Mouse (Mus musculus): ENCODE data around the gene Rpl34. TPM values are rescaled to one million over a fixed set of nuclear protein-coding genes. Genes with fewer than 3 reads are reported as not detected.
A peak's percentile ranks its signal among the peaks of the same experiment; 100 is the strongest.

The Rpl34 gene
- 756 and 816 TPM in 2 replicates for polyA plus RNA-seq (2016; fragmentation: Nextera tagmentation; extraction: Ambion mirVana)

GRCm38 (mm10) chr3:130730189-130730653 lies at the start of gene Rpl34:
Rpl34 (minus strand) TSS chr3:130730398.
- Histone ChIP-seq H3K4me3 (peak within 1 kb of the TSS; percentile 96), H3K4me2 (peak within 1 kb of the TSS; percentile 77), H3K4me1 (peaks cover 27% of the 10 kb centered on the region), H3K27ac (peak within 1 kb of the TSS; percentile 87), H3K36me3 (peaks cover 41% of the 10 kb centered on the region), H3K27me3 (replicated peaks) (peaks cover 12% of the 10 kb centered on the region; the same call in 1 of the 2 replicates), H3K9me3 (replicated peaks) (no peaks in the 10 kb centered on the region), H3K9ac (peak within 1 kb of the TSS; percentile 96)
- under 1% methylated on average over 45 of the region's 45 CpGs for WGBS (ENCODE audit: insufficient replicate concordance)
- peak; percentile 99 for ATAC-seq

- H3K9me3 ChIP-seq (replicated peaks), result no peaks in the 10 kb centered on the region
- WGBS (ENCODE audit: insufficient replicate concordance), result 33% methylated on average over 3 of the region's 3 CpGs
- H3K36me3 ChIP-seq, result no peaks in the 10 kb centered on the region
- ATAC-seq, result peak; percentile 62; the same call in 1 of the 2 replicates
- H3K4me1 ChIP-seq, result no peaks in the 10 kb centered on the region
- H3K9ac ChIP-seq, result no peak overlapping the region
- H3K4me3 ChIP-seq, result no peak overlapping the region
- H3K4me2 ChIP-seq, result no peak overlapping the region
- no peak overlapping the region for H3K27ac ChIP-seq
- H3K27me3 ChIP-seq (replicated peaks), result no peaks in the 10 kb centered on the region
Observed at GRCm38 (mm10) chr3:130768172-130768571, 38.0 kb upstream of the Rpl34 start.

GRCm38 (mm10) chr3:130764091-130764490 lies 33.9 kb upstream of the Rpl34 start:
- no peaks in the 10 kb centered on the region for H3K36me3 ChIP-seq
- no peaks in the 10 kb centered on the region for H3K4me1 ChIP-seq
- H3K4me2 ChIP-seq, result no peak overlapping the region
- no peak overlapping the region for H3K4me3 ChIP-seq
- H3K9me3 ChIP-seq (replicated peaks), result no peaks in the 10 kb centered on the region
- H3K9ac ChIP-seq, result no peak overlapping the region
- H3K27ac ChIP-seq, result no peak overlapping the region
- no peaks in the 10 kb centered on the region for H3K27me3 ChIP-seq (replicated peaks)
- ATAC-seq, result no peak
- WGBS (ENCODE audit: insufficient replicate concordance), result 49% methylated on average over 5 of the region's 5 CpGs

- H3K36me3 ChIP-seq, result no peaks in the 10 kb centered on the region
- no peak for ATAC-seq
- H3K9ac ChIP-seq, result no peak overlapping the region
- no peak overlapping the region for H3K27ac ChIP-seq
- no peak overlapping the region for H3K4me2 ChIP-seq
- no peaks in the 10 kb centered on the region for H3K27me3 ChIP-seq (replicated peaks)
- no peak overlapping the region for H3K4me3 ChIP-seq
- H3K4me1 ChIP-seq, result no peaks in the 10 kb centered on the region
- no peaks in the 10 kb centered on the region for H3K9me3 ChIP-seq (replicated peaks)
- WGBS (ENCODE audit: insufficient replicate concordance), result 53% methylated on average over 24 of the region's 24 CpGs
Observed at GRCm38 (mm10) chr3:130760711-130761435, 30.7 kb upstream of the Rpl34 start.

GRCm38 (mm10) chr3:130758157-130758841 lies 28.1 kb upstream of the Rpl34 start:
- whole genome bisulfite sequencing (ENCODE audit: insufficient replicate concordance), result 80% methylated on average over 15 of the region's 15 CpGs
- no peaks in the 10 kb centered on the region for H3K4me1 ChIP-seq
- H3K36me3 ChIP-seq, result no peaks in the 10 kb centered on the region
- H3K4me2 ChIP-seq, result no peak overlapping the region
- no peak for ATAC-seq
- H3K27ac ChIP-seq, result no peak overlapping the region
- H3K27me3 ChIP-seq (replicated peaks), result no peaks in the 10 kb centered on the region
- no peak overlapping the region for H3K4me3 ChIP-seq
- no peak overlapping the region for H3K9ac ChIP-seq
- no peaks in the 10 kb centered on the region for H3K9me3 ChIP-seq (replicated peaks)

GRCm38 (mm10) chr3:130757117-130757852 lies 27.1 kb upstream of the Rpl34 start:
- Histone ChIP-seq H3K27me3 (replicated peaks) (no peaks in the 10 kb centered on the region), H3K36me3 (no peaks in the 10 kb centered on the region), H3K4me3 (no peak overlapping the region), H3K4me2 (no peak overlapping the region), H3K27ac (no peak overlapping the region), H3K9ac (no peak overlapping the region), H3K9me3 (replicated peaks) (no peaks in the 10 kb centered on the region), H3K4me1 (no peaks in the 10 kb centered on the region)
- ATAC-seq, result no peak
- 76% methylated on average over 8 of the region's 8 CpGs for WGBS (ENCODE audit: insufficient replicate concordance)

- WGBS (ENCODE audit: insufficient replicate concordance), result 67% methylated on average over 3 of the region's 3 CpGs
- Histone ChIP-seq H3K4me1 (no peaks in the 10 kb centered on the region), H3K27ac (no peak overlapping the region), H3K4me3 (no peak overlapping the region), H3K27me3 (replicated peaks) (no peaks in the 10 kb centered on the region), H3K36me3 (no peaks in the 10 kb centered on the region), H3K9ac (no peak overlapping the region), H3K4me2 (no peak overlapping the region), H3K9me3 (replicated peaks) (no peaks in the 10 kb centered on the region)
- ATAC-seq, result no peak
Observed at GRCm38 (mm10) chr3:130749206-130749605, 19.0 kb upstream of the Rpl34 start.

- Histone ChIP-seq H3K9me3 (replicated peaks) (no peaks in the 10 kb centered on the region), H3K4me3 (no peak overlapping the region), H3K4me2 (no peak overlapping the region), H3K27ac (no peak overlapping the region), H3K27me3 (replicated peaks) (no peaks in the 10 kb centered on the region), H3K36me3 (no peaks in the 10 kb centered on the region), H3K4me1 (no peaks in the 10 kb centered on the region), H3K9ac (no peak overlapping the region)
- WGBS (ENCODE audit: insufficient replicate concordance), result 68% methylated on average over 10 of the region's 10 CpGs
- ATAC-seq, result no peak
Observed at GRCm38 (mm10) chr3:130746673-130747619, 16.7 kb upstream of the Rpl34 start.

- ATAC-seq, result no peak
- H3K9me3 ChIP-seq (replicated peaks), result no peaks in the 10 kb centered on the region
- 59% methylated on average over 21 of the region's 21 CpGs for WGBS (ENCODE audit: insufficient replicate concordance)
- no peak overlapping the region for H3K9ac ChIP-seq
- no peak overlapping the region for H3K27ac ChIP-seq
- H3K27me3 ChIP-seq (replicated peaks), result peaks cover 16% of the 10 kb centered on the region; the same call in 1 of the 2 replicates
- no peaks in the 10 kb centered on the region for H3K4me1 ChIP-seq
- H3K4me2 ChIP-seq, result no peak overlapping the region
- H3K36me3 ChIP-seq, result no peaks in the 10 kb centered on the region
- no peak overlapping the region for H3K4me3 ChIP-seq
Observed at GRCm38 (mm10) chr3:130737652-130738361, 7.6 kb upstream of the Rpl34 start.

- no peak overlapping the region for H3K27ac ChIP-seq
- no peak overlapping the region for H3K4me2 ChIP-seq
- H3K9ac ChIP-seq, result no peak overlapping the region
- H3K4me1 ChIP-seq, result no peaks in the 10 kb centered on the region
- 44% methylated on average over 4 of the region's 4 CpGs for WGBS (ENCODE audit: insufficient replicate concordance)
- no peaks in the 10 kb centered on the region for H3K36me3 ChIP-seq
- peaks cover 20% of the 10 kb centered on the region; the same call in 1 of the 2 replicates for H3K27me3 ChIP-seq (replicated peaks)
- H3K9me3 ChIP-seq (replicated peaks), result no peaks in the 10 kb centered on the region
- no peak overlapping the region for H3K4me3 ChIP-seq
- no peak for ATAC-seq
Observed at GRCm38 (mm10) chr3:130736758-130737157, 6.6 kb upstream of the Rpl34 start.

Measured in liver, embryonic 12.5 days (tissue).